Mouse (Mus musculus) C2C12 (cell line): ENCODE results near the gene Cdhr1.

Source experiments
- CTCF ChIP-seq: IDR thresholded peaks from one replicate; pipeline ENCODE4 v1.5.1; 2011; ENCODE audit not compliant: control insufficient read depth, insufficient read depth, insufficient read length
- FOSL1 ChIP-seq: IDR thresholded peaks from one replicate; pipeline ENCODE4 v1.8.0; 2011; ENCODE audit warnings: mild to moderate bottlenecking, low read length; ENCODE audit not compliant: poor library complexity, insufficient read depth, severe bottlenecking
- MAX ChIP-seq: IDR thresholded peaks from one replicate; pipeline ENCODE4 v1.6.1; 2011; ENCODE audit warnings: mild to moderate bottlenecking, control low read depth
- MYOD1 ChIP-seq: IDR thresholded peaks from one replicate; pipeline ENCODE4 v1.6.1; 2011; ENCODE audit warnings: low read depth; ENCODE audit not compliant: control insufficient read depth, insufficient read length
- MYOG ChIP-seq: IDR thresholded peaks from one replicate; pipeline ENCODE4 v1.6.1; 2011; ENCODE audit not compliant: control insufficient read depth, insufficient read length; ENCODE audit errors: extremely low read depth

DNA sequence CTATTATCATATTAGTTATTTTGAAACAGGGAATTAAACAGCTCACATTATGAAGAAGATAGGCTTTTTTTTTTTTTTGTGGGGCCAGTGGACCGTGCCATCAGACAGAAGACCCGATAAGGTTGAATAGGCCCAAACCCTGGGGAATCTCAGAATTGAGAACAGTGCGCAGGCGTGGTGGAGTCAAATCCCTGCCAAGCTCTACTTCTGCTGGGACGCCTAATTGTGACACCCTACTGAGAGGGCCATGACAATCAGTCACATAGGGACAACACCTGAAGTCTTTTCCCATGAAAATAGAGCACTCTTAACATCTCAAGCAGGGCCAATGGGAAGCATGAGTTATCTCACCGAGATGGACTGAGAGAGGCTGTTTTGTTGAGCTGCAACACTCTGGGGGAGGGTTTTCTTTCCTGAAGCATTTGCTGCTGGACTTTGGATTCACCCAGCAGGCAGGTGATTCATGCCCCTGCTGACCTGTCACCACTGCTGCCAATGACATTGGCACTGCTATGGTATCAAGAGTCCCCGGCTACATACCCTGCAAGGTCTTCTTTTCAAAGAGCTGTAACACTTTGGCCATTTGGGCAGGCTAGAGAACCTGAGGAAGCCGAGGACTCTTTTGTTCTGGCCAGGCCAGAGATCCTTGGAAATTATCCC lies 41.0 kb upstream of the Cdhr1 start:
- no peak for TF ChIP-seq MYOD1
- no peak for TF ChIP-seq CTCF
- TF ChIP-seq MYOG: no peak
- TF ChIP-seq MAX: no peak
- TF ChIP-seq FOSL1: no peak
